Mouse (Mus musculus) cortical plate, adult 2 months (tissue): ENCODE data around the gene Kifc1. TPM values are rescaled to one million over a fixed set of nuclear protein-coding genes. Genes with fewer than 3 reads are reported as not detected.
A peak's percentile ranks its signal among the peaks of the same experiment; 100 is the strongest.

Source experiments
- H3K27ac ChIP-seq: fragments of 200-500 bp; 2 replicates; pipeline ENCODE4 v1.5.1; 2012; ENCODE audit warnings: low read length, control low read depth, inconsistent platforms; ENCODE audit not compliant: insufficient read depth
- H3K4me1 ChIP-seq: fragments of 200-500 bp; 2 replicates; pipeline ENCODE4 v1.6.1; 2011; ENCODE audit warnings: low read length; ENCODE audit not compliant: control insufficient read depth, insufficient read depth
- H3K4me3 ChIP-seq: fragments of 200-500 bp; 2 replicates; pipeline ENCODE4 v1.5.1; 2011; ENCODE audit warnings: mild to moderate bottlenecking, low read length, control low read depth; ENCODE audit not compliant: insufficient read depth
- CTCF ChIP-seq: fragments of 200-500 bp; IDR thresholded peaks from 2 replicates; pipeline ENCODE4 v1.5.1; 2011; ENCODE audit warnings: mild to moderate bottlenecking, control low read depth, low read length; ENCODE audit not compliant: insufficient read depth; ENCODE audit errors: extremely low read depth
- POLR2A ChIP-seq: fragments of 200-500 bp; IDR thresholded peaks from 2 replicates; pipeline ENCODE4 v1.6.1; 2011; ENCODE audit warnings: mild to moderate bottlenecking, low read length, control low read depth; ENCODE audit not compliant: insufficient read depth; ENCODE audit errors: extremely low read depth
- polyA plus RNA-seq: library from polyadenylated mRNA; depleted of rRNA; stranded (reverse); fragments of >200 nt; gene quantifications from 2 replicates; pipeline ENCODE4 v1.2.3, GENCODE M21; 2012; rRNA removed

The Kifc1 gene
- polyA plus RNA-seq, 1 experiment: 2.3 TPM

GRCm38 (mm10) chr17:33844196-33844595 lies 46.3 kb downstream of the Kifc1 start:
- no peak overlapping the region for H3K4me3 ChIP-seq

GRCm38 (mm10) chr17:33842966-33843795 lies 47.3 kb downstream of the Kifc1 start, which contains the start of gene Cd320:
Gene Cd320, plus strand, starts transcription at chr17:33843091.
- TF ChIP-seq CTCF (no peak), POLR2A (peak; percentile 77; the same call in 1 of the 2 replicates)
- peak within 1 kb of the TSS; percentile 91 for H3K4me3 ChIP-seq
- H3K4me1 ChIP-seq: peaks cover 5% of the 10 kb centered on the region; the same call in 1 of the 2 replicates
- H3K27ac ChIP-seq: no peak within 1 kb of the TSS

More at GRCm38 (mm10) chr17:33844196-33844595, 46.3 kb downstream of the Kifc1 start:
- TF ChIP-seq CTCF (no peak), POLR2A (no peak)
- peaks cover 5% of the 10 kb centered on the region; the same call in 1 of the 2 replicates for H3K4me1 ChIP-seq
- H3K27ac ChIP-seq: no peak overlapping the region

- no peak for TF ChIP-seq CTCF
- no peak for TF ChIP-seq POLR2A
- H3K27ac ChIP-seq: no peak overlapping the region
Measured at GRCm38 (mm10) chr17:33829561-33829960, 60.9 kb downstream of the Kifc1 start.

GRCm38 (mm10) chr17:33828892-33829291 lies 61.6 kb downstream of the Kifc1 start:
- TF ChIP-seq CTCF: no peak
- no peak for TF ChIP-seq POLR2A
- no peak overlapping the region for H3K27ac ChIP-seq
- no peak overlapping the region for H3K4me3 ChIP-seq
- H3K4me1 ChIP-seq: no peaks in the 10 kb centered on the region

More at GRCm38 (mm10) chr17:33829561-33829960, 60.9 kb downstream of the Kifc1 start:
- Histone ChIP-seq H3K4me1 (no peaks in the 10 kb centered on the region), H3K4me3 (no peak overlapping the region)

- Histone ChIP-seq H3K4me3 (no peak overlapping the region), H3K27ac (no peak overlapping the region), H3K4me1 (no peaks in the 10 kb centered on the region; the same call in 1 of the 2 replicates)
- TF ChIP-seq POLR2A (no peak), CTCF (peak; percentile 77)
Measured at GRCm38 (mm10) chr17:33826850-33827249, 63.6 kb downstream of the Kifc1 start.

Other genes with a start within 250 kb of the Kifc1 start
- gene Hnrnpm, start 203.8 kb downstream of the Kifc1 start, polyA plus RNA-seq: 146 and 158 TPM in 2 replicates
- gene March2, start 172.0 kb downstream of the Kifc1 start, polyA plus RNA-seq: 127 and 137 TPM in 2 replicates
- 470 and 487 TPM in 2 replicates for gene Rab11b, start 130.1 kb downstream of the Kifc1 start, polyA plus RNA-seq
- 2.4 and 2.9 TPM in 2 replicates for gene Angptl4, start 108.8 kb downstream of the Kifc1 start, polyA plus RNA-seq
- gene Kank3, start 80.1 kb downstream of the Kifc1 start, polyA plus RNA-seq: 59.0 and 69.7 TPM in 2 replicates
- 587 and 641 TPM in 2 replicates for gene Rps28, start 66.1 kb downstream of the Kifc1 start, polyA plus RNA-seq
- gene Ndufa7, start 66.1 kb downstream of the Kifc1 start, polyA plus RNA-seq: 304 and 328 TPM in 2 replicates
- gene Cd320, start 47.6 kb downstream of the Kifc1 start, polyA plus RNA-seq: 30.0 and 33.0 TPM in 2 replicates
- not detected in 2 replicates for gene Gm7029, start 16.8 kb downstream of the Kifc1 start, polyA plus RNA-seq
- 1.7 TPM in 2 replicates for gene Platr17, start 14.5 kb upstream of the Kifc1 start, polyA plus RNA-seq
- 27.2 and 27.4 TPM in 2 replicates for gene Daxx, start 18.8 kb upstream of the Kifc1 start, polyA plus RNA-seq
- 22.1 and 22.3 TPM in 2 replicates for gene Tapbp, start 25.2 kb upstream of the Kifc1 start, polyA plus RNA-seq
- gene Zbtb22, start 25.2 kb upstream of the Kifc1 start, polyA plus RNA-seq: 31.9 and 33.5 TPM in 2 replicates
- gene Rgl2, start 38.9 kb upstream of the Kifc1 start, polyA plus RNA-seq: 164 and 177 TPM in 2 replicates
- gene Pfdn6, start 49.7 kb upstream of the Kifc1 start, polyA plus RNA-seq: 113 and 116 TPM in 2 replicates
- gene Wdr46, start 50.0 kb upstream of the Kifc1 start, polyA plus RNA-seq: 13.5 TPM in 2 replicates
- gene B3galt4, start 60.8 kb upstream of the Kifc1 start, polyA plus RNA-seq: 7.0 and 7.8 TPM in 2 replicates
- 79.3 and 82.2 TPM in 2 replicates for gene Vps52, start 65.2 kb upstream of the Kifc1 start, polyA plus RNA-seq
- 410 and 435 TPM in 2 replicates for gene Rps18, start 65.3 kb upstream of the Kifc1 start, polyA plus RNA-seq
- 72.2 and 79.0 TPM in 2 replicates for gene H2-K1, start 109.7 kb upstream of the Kifc1 start, polyA plus RNA-seq
- gene Ring1, start 134.0 kb upstream of the Kifc1 start, polyA plus RNA-seq: 73.1 and 73.2 TPM in 2 replicates
- 59.6 and 61.7 TPM in 2 replicates for gene H2-Ke6, start 137.4 kb upstream of the Kifc1 start, polyA plus RNA-seq
- gene Slc39a7, start 141.0 kb upstream of the Kifc1 start, polyA plus RNA-seq: 92.7 and 103 TPM in 2 replicates
- gene Rxrb, start 141.2 kb upstream of the Kifc1 start, polyA plus RNA-seq: 78.5 and 81.5 TPM in 2 replicates
- gene Col11a2, start 148.8 kb upstream of the Kifc1 start, polyA plus RNA-seq: 9.3 and 12.1 TPM in 2 replicates
- gene H2-Oa, start 201.7 kb upstream of the Kifc1 start, polyA plus RNA-seq: 1.4 and 1.7 TPM in 2 replicates
- gene H2-DMa, start 228.9 kb upstream of the Kifc1 start, polyA plus RNA-seq: 27.3 and 29.4 TPM in 2 replicates
- 181 and 184 TPM in 2 replicates for gene Brd2, start 232.0 kb upstream of the Kifc1 start, polyA plus RNA-seq